ENCODE assay signal across 23 mouse cellular contexts in the genomic region with DNA sequence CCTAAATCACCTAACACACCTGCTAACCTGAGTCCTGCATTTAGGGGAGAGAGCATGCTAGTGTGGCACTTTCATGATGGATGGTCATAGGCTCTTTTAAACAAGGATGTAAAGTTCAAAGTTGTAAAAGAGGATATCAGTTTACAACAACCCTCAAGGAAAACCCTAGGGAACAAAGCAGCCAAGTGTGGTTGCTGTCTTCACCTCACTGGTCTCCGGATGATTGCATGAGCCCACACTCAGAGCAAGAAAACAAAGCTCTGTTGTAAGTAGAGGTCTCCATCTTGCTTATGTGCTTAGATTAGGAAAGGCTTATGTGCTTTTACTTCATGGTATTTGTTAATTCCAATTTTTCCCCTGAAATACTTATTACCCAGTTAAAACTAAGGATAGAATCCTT.
DNase-seq lines count a peak whose midpoint lies in the region; ATAC-seq and TF ChIP-seq lines count a peak whose summit lies in the region.
"Had no signal": no experiment of that assay in that cellular context is flagged by ENCODE, and none has a peak within 500 bp of the region (broad histone marks: within the 10 kb centered on the region; RNA-seq: fewer than 3 reads in every experiment).

No protein-coding gene starts in this region.

- H3K4me3 ChIP-seq in kidney, embryonic 14.5 days (ENCODE audit: low read length) = no peak overlapping the region
- no peak overlapping the region for H3K4me3 ChIP-seq in kidney, adult 2 months (ENCODE audit: insufficient read depth, low read depth, low read length)
- H3K4me3 ChIP-seq in G1E (ENCODE audit: low read depth, low read length) = no peak overlapping the region
- H3K4me3 ChIP-seq: embryonic facial prominence, embryonic 15.5 days; erythroblast, embryonic 14.5 days; forebrain, embryonic 10.5 days; heart, embryonic 13.5 days had no signal

- no peak overlapping the region for H3K27ac ChIP-seq in kidney, embryonic 14.5 days (ENCODE audit: low read depth, low read length)
- no peak overlapping the region for H3K27ac ChIP-seq in kidney, adult 2 months (ENCODE audit: insufficient read depth, low read depth, low read length)
- H3K27ac ChIP-seq: embryonic facial prominence, embryonic 15.5 days; forebrain, embryonic 10.5 days; heart, embryonic 13.5 days had no signal

- no peaks in the 10 kb centered on the region for H3K27me3 ChIP-seq in kidney, embryonic 14.5 days (ENCODE audit: control insufficient read depth, insufficient read depth, low read length)
- no peaks in the 10 kb centered on the region for H3K27me3 ChIP-seq in kidney, adult 2 months (replicated peaks; ENCODE audit: control insufficient read depth, insufficient read depth, low read length)
- H3K27me3 ChIP-seq in G1E (ENCODE audit: insufficient read depth, low read length) = peaks cover 8% of the 10 kb centered on the region
- H3K27me3 ChIP-seq: embryonic facial prominence, embryonic 15.5 days; heart, embryonic 13.5 days; Patski had no signal

- H3K36me3 ChIP-seq in kidney, embryonic 14.5 days (ENCODE audit: control insufficient read depth, insufficient read depth, low read length) = peaks cover 11% of the 10 kb centered on the region; the same call in 1 of the 2 replicates
- peaks cover 1% of the 10 kb centered on the region for H3K36me3 ChIP-seq in kidney, adult 2 months (ENCODE audit: control insufficient read depth, insufficient read depth, low read length)
- no peaks in the 10 kb centered on the region for H3K36me3 ChIP-seq in G1E (replicated peaks)

- no peak overlapping the region for H3K4me2 ChIP-seq in kidney, embryonic 14.5 days (replicated peaks; ENCODE audit: low read depth, low read length)
- H3K4me2 ChIP-seq: embryonic facial prominence, embryonic 15.5 days; heart, embryonic 13.5 days had no signal

- DNase-seq in kidney, adult 2 months = no peak
- peak; percentile 70 for DNase-seq in 3T3-L1 (ENCODE audit: low read depth, low spot score)
- no peak for DNase-seq in G1E (ENCODE audit: low spot score)
- DNase-seq in adrenal gland, adult 2 months = no peak
- DNase-seq: adrenal gland, postnatal 10 days; B cell, adult 2 months; cerebellum, adult 11-12 months; cerebellum, adult 9-11 months; cerebellum, postnatal 36 days; gastrocnemius, postnatal 36 days; heart, postnatal 36 days had no signal

- no peak for TF ChIP-seq CTCF in kidney, adult 2 months (conservative IDR thresholded peaks at IDR 0.05; ENCODE audit: insufficient read depth, insufficient read length, low read depth, low read length)
- TF ChIP-seq CTCF in G1E (IDR thresholded peaks at IDR 0.05; ENCODE audit: low read depth, low read length) = no peak

- no peak overlapping the region for H3K9ac ChIP-seq in kidney, embryonic 14.5 days (ENCODE audit: low read depth, low read length)
- H3K9ac ChIP-seq: embryonic facial prominence, embryonic 15.5 days; heart, embryonic 13.5 days had no signal

- ATAC-seq in kidney, embryonic 14.5 days (ENCODE audit: low FRiP score, low TSS enrichment) = peak; percentile 66; the same call in 1 of the 2 replicates
- peak; percentile 4; the same call in 1 of the 2 replicates for ATAC-seq in G1E (ENCODE audit: extremely low read depth, insufficient number of reproducible peaks, low FRiP score, poor library complexity, severe bottlenecking)
- ATAC-seq in megakaryocyte-erythroid progenitor cell, adult 5-6 weeks (replicated peaks; ENCODE audit: low FRiP score, low TSS enrichment, poor library complexity, severe bottlenecking) = 0 out of 2 replicates have a peak, but pooled peaks have one; percentile 34
- ATAC-seq in activated CD4-positive, CD25-positive, alpha-beta regulatory T cell, adult 4 months = no peak
- ATAC-seq: CD4-positive, CD25-positive, alpha-beta regulatory T cell, adult 4 months; forebrain, embryonic 14.5 days; hindbrain, embryonic 16.5 days; inflammation-experienced regulatory T-cells, adult 6 months; Patski had no signal

- H3K4me1 ChIP-seq in kidney, embryonic 14.5 days (ENCODE audit: control insufficient read depth, insufficient read depth, low read length) = no peaks in the 10 kb centered on the region
- H3K4me1 ChIP-seq in kidney, adult 2 months (ENCODE audit: control insufficient read depth, insufficient read depth, low read length) = no peaks in the 10 kb centered on the region
- H3K4me1 ChIP-seq in G1E (ENCODE audit: insufficient read depth, low read depth, low read length) = peaks cover 13% of the 10 kb centered on the region
- H3K4me1 ChIP-seq: embryonic facial prominence, embryonic 15.5 days; forebrain, embryonic 10.5 days; heart, embryonic 13.5 days had no signal

- WGBS in kidney, embryonic 14.5 days = 19% methylated on average over 1 of the region's 1 CpGs
- 58% methylated on average over 1 of the region's 1 CpGs for WGBS in kidney, adult 2 months

- H3K9me3 ChIP-seq in kidney, embryonic 14.5 days (ENCODE audit: control insufficient read depth, low read length) = no peaks in the 10 kb centered on the region
- H3K9me3 ChIP-seq in G1E (replicated peaks) = no peaks in the 10 kb centered on the region
- H3K9me3 ChIP-seq: embryonic facial prominence, embryonic 15.5 days; forebrain, embryonic 10.5 days; heart, embryonic 13.5 days had no signal

- TF ChIP-seq POLR2A in kidney, adult 2 months (IDR thresholded peaks at IDR 0.05; ENCODE audit: low read depth, low read length) = no peak
